Mouse (Mus musculus) stomach, embryonic 16.5 days (tissue): Measurements from ENCODE around the gene F2rl2. TPM values are rescaled to one million over a fixed set of nuclear protein-coding genes. Genes with fewer than 3 reads are reported as not detected.

Experiments
- ATAC-seq: fragments of 200-750 bp; cut with Nextera tagmentation; 2 replicates; pipeline ENCODE4 v1.8.0; 2017; ENCODE audit warnings: moderate number of reproducible peaks, moderate TSS enrichment; ENCODE audit not compliant: insufficient read depth, low FRiP score
- H3K27ac ChIP-seq: fragments of 300-500 bp; sonication (generic); 2 replicates; pipeline ENCODE4 v1.5.1; 2014; ENCODE audit warnings: low read length
- H3K27me3 ChIP-seq: fragments of 300-500 bp; sonication (generic); 2 replicates; pipeline ENCODE4 v1.6.1; 2014; ENCODE audit warnings: low read length, control low read depth, mixed read lengths; ENCODE audit not compliant: control insufficient read depth, insufficient read depth
- H3K36me3 ChIP-seq: fragments of 300-500 bp; sonication (generic); 2 replicates; pipeline ENCODE4 v1.6.1; 2014; ENCODE audit warnings: low read length; ENCODE audit not compliant: control insufficient read depth, insufficient read depth
- H3K4me1 ChIP-seq: fragments of 300-500 bp; sonication (generic); 2 replicates; pipeline ENCODE4 v1.6.1; 2014; ENCODE audit warnings: low read length, control low read depth, mixed read lengths; ENCODE audit not compliant: control insufficient read depth, insufficient read depth
- H3K4me2 ChIP-seq: fragments of 300-500 bp; sonication (generic); 2 replicates; pipeline ENCODE4 v1.6.1; 2014; ENCODE audit warnings: low read depth, low read length, mixed read lengths
- H3K4me3 ChIP-seq: fragments of 300-500 bp; sonication (generic); replicated peaks from 2 replicates; pipeline ENCODE4 v1.5.1; 2014; ENCODE audit warnings: mild to moderate bottlenecking, low read length
- H3K9ac ChIP-seq: fragments of 300-500 bp; sonication (generic); 2 replicates; pipeline ENCODE4 v1.6.1; 2014; ENCODE audit warnings: low read length
- H3K9me3 ChIP-seq: fragments of 300-500 bp; sonication (generic); replicated peaks from 2 replicates; pipeline ENCODE4 v1.6.1; 2016; ENCODE audit warnings: low read length, control low read depth; ENCODE audit not compliant: control insufficient read depth
- WGBS: fragments of 180-500 bp; shearing (Covaris S2); extraction: QIAGEN DNeasy Blood & Tissue Kit; methylation state at CpG from one replicate; pipeline ENCODE4 v1.1.7; 2014; 5-methylcytosine and 5-hydroxymethylcytosine counted together
- polyA plus RNA-seq: library from polyadenylated mRNA; unstranded; fragments of >200 nt; fragmentation: Nextera tagmentation; extraction: Ambion mirVana; gene quantifications from 2 replicates; pipeline ENCODE4 v1.2.1, GENCODE M21; 2015

The F2rl2 gene
- polyA plus RNA-seq, 1 experiment from 2014 or later = 0.28 TPM

- Histone ChIP-seq H3K4me3 (no peak overlapping the region), H3K4me1 (peaks cover 3% of the 10 kb centered on the region; the same call in 1 of the 2 replicates), H3K4me2 (no peak overlapping the region), H3K27ac (no peak overlapping the region), H3K9me3 (no peaks in the 10 kb centered on the region), H3K27me3 (no peaks in the 10 kb centered on the region), H3K36me3 (no peaks in the 10 kb centered on the region), H3K9ac (no peak overlapping the region)
- no peak for ATAC-seq
- WGBS = 71% methylated on average over 4 of the region's 4 CpGs
Observed at GRCm38 (mm10) chr13:95715356-95715755, 18.7 kb downstream of the F2rl2 start.

- WGBS = 57% methylated on average over 14 of the region's 14 CpGs
- no peaks in the 10 kb centered on the region for H3K27me3 ChIP-seq
- peak overlapping the region; percentile 25 for H3K4me3 ChIP-seq
- H3K9me3 ChIP-seq = no peaks in the 10 kb centered on the region
- no peak; the same call in 1 of the 2 replicates for ATAC-seq
- H3K4me1 ChIP-seq = peaks cover 3% of the 10 kb centered on the region; the same call in 1 of the 2 replicates
- no peak overlapping the region for H3K27ac ChIP-seq
- peak overlapping the region; percentile 32 for H3K9ac ChIP-seq
- peak overlapping the region; percentile 46; the same call in 1 of the 2 replicates for H3K4me2 ChIP-seq
- H3K36me3 ChIP-seq = no peaks in the 10 kb centered on the region
Observed at GRCm38 (mm10) chr13:95719320-95720232, 22.9 kb downstream of the F2rl2 start.

GRCm38 (mm10) chr13:95730491-95730890 is 33.8 kb downstream of the F2rl2 start:
- WGBS = 90% methylated on average over 4 of the region's 4 CpGs
- H3K27ac ChIP-seq = no peak overlapping the region
- H3K4me1 ChIP-seq = no peaks in the 10 kb centered on the region
- no peak overlapping the region for H3K4me3 ChIP-seq
- no peak for ATAC-seq
- H3K27me3 ChIP-seq = no peaks in the 10 kb centered on the region
- no peaks in the 10 kb centered on the region for H3K36me3 ChIP-seq
- no peaks in the 10 kb centered on the region for H3K9me3 ChIP-seq
- H3K4me2 ChIP-seq = no peak overlapping the region
- H3K9ac ChIP-seq = no peak overlapping the region

- Histone ChIP-seq H3K9ac (no peak overlapping the region), H3K9me3 (no peaks in the 10 kb centered on the region), H3K27ac (no peak overlapping the region), H3K4me1 (peaks cover 22% of the 10 kb centered on the region), H3K4me2 (no peak overlapping the region), H3K27me3 (no peaks in the 10 kb centered on the region), H3K36me3 (no peaks in the 10 kb centered on the region), H3K4me3 (no peak overlapping the region)
- 48% methylated on average over 5 of the region's 5 CpGs for WGBS
- ATAC-seq = no peak
Observed at GRCm38 (mm10) chr13:95739651-95740050, 43.0 kb downstream of the F2rl2 start.

GRCm38 (mm10) chr13:95741813-95742689 is 45.4 kb downstream of the F2rl2 start:
- H3K27me3 ChIP-seq = no peaks in the 10 kb centered on the region
- ATAC-seq = no peak
- H3K4me2 ChIP-seq = no peak overlapping the region
- H3K36me3 ChIP-seq = no peaks in the 10 kb centered on the region
- peaks cover 27% of the 10 kb centered on the region for H3K4me1 ChIP-seq
- H3K4me3 ChIP-seq = no peak overlapping the region
- WGBS = 75% methylated on average over 11 of the region's 11 CpGs
- H3K9me3 ChIP-seq = no peaks in the 10 kb centered on the region
- peak overlapping the region; percentile 75 for H3K27ac ChIP-seq
- no peak overlapping the region for H3K9ac ChIP-seq

- no peaks in the 10 kb centered on the region for H3K36me3 ChIP-seq
- H3K27me3 ChIP-seq = no peaks in the 10 kb centered on the region
- peak overlapping the region; percentile 76 for H3K27ac ChIP-seq
- no peaks in the 10 kb centered on the region for H3K9me3 ChIP-seq
- no peak overlapping the region for H3K4me2 ChIP-seq
- H3K9ac ChIP-seq = no peak overlapping the region
- 35% methylated on average over 9 of the region's 9 CpGs for WGBS
- H3K4me1 ChIP-seq = peaks cover 27% of the 10 kb centered on the region
- H3K4me3 ChIP-seq = no peak overlapping the region
- peak; percentile 37; the same call in 1 of the 2 replicates for ATAC-seq
Observed at GRCm38 (mm10) chr13:95742881-95743466, 46.3 kb downstream of the F2rl2 start.

- no peak for ATAC-seq
- no peaks in the 10 kb centered on the region for H3K36me3 ChIP-seq
- H3K27me3 ChIP-seq = no peaks in the 10 kb centered on the region
- peak overlapping the region; percentile 76 for H3K27ac ChIP-seq
- H3K4me1 ChIP-seq = peaks cover 27% of the 10 kb centered on the region
- H3K4me3 ChIP-seq = no peak overlapping the region
- 51% methylated on average over 4 of the region's 4 CpGs for WGBS
- no peak overlapping the region for H3K4me2 ChIP-seq
- no peak overlapping the region for H3K9ac ChIP-seq
- H3K9me3 ChIP-seq = no peaks in the 10 kb centered on the region
Observed at GRCm38 (mm10) chr13:95745451-95745850, 48.8 kb downstream of the F2rl2 start.

- Histone ChIP-seq H3K4me2 (no peak overlapping the region), H3K27ac (0 out of 2 replicates have a peak overlapping the region, but pooled peaks have one; percentile 8)
- WGBS = 8% methylated on average over 6 of the region's 6 CpGs
Observed at GRCm38 (mm10) chr13:95746509-95746908, 49.9 kb downstream of the F2rl2 start.

More at GRCm38 (mm10) chr13:95746509-95746908, 49.9 kb downstream of the F2rl2 start:
- peaks cover 27% of the 10 kb centered on the region for H3K4me1 ChIP-seq
- no peak overlapping the region for H3K9ac ChIP-seq
- no peaks in the 10 kb centered on the region for H3K36me3 ChIP-seq
- H3K4me3 ChIP-seq = no peak overlapping the region
- peak; percentile 67; the same call in 1 of the 2 replicates for ATAC-seq
- no peaks in the 10 kb centered on the region for H3K27me3 ChIP-seq
- H3K9me3 ChIP-seq = no peaks in the 10 kb centered on the region
